Mouse (Mus musculus) 416B (cell line): ENCODE measurements around the gene Notch3.
A peak's percentile ranks its signal among the peaks of the same experiment; 100 is the strongest.
"Not testable (repeated sequence)": the region's sequence is repeated elsewhere in the genome, so short reads cannot be mapped to it uniquely, and the experiment has no call there.

Experiments used
- DNase-seq: peaks from one replicate; pipeline ENCODE4 v3.0.0; 2011; ENCODE audit warnings: low read depth

Gene Notch3

DNA sequence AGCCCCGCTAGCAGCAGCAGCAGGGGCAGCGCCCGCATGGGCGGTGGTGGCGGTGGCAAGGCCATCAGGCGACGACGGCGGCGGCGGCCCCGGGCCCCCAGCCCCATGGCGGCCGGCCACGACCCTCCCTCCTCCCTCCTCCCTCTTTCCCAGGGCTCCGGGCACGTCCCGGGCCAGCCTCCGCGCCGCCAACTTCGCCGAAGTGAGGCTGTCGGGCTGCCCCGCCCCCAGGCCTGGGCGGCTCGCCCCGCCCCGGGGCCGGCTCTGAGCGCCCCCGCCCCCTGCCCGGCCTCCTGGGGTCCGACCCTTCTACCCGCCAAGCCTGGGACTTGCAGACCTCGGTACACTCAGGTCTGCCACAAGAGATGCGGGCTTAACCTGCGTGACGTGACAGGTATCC lies at the start of gene Notch3:
Notch3 (minus strand) TSS at position 166 of the 400 bp plus-strand sequence.
- DNase-seq: no peak

GRCm38 (mm10) chr17:32215587-32215986 lies 48.9 kb upstream of the Notch3 start:
- DNase-seq: peak; percentile 38

- DNase-seq: not testable (repeated sequence)
These were observed 44.9 kb upstream of the Notch3 start for GRCm38 (mm10) chr17:32211554-32211953.

DNA sequence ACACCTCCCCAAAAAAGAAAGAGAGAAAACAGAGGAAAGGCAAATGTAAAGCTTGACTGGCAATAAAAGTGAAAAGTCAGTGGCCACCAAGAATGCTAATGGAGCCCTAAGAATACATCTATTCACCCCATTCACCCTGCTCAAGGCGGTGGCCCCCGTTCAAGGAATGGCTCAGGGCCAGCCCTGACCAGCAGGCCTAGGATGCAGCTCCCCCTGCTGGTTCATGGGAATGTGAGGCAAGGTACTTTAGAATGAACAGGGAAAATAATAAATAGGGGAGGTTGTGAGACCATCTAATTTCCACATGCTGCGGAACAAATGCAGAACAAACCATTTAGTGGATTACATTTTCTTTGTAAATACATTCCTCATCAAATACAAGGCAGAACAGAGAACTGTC lies 43.1 kb upstream of the Notch3 start:
- peak; percentile 52 for DNase-seq

DNA sequence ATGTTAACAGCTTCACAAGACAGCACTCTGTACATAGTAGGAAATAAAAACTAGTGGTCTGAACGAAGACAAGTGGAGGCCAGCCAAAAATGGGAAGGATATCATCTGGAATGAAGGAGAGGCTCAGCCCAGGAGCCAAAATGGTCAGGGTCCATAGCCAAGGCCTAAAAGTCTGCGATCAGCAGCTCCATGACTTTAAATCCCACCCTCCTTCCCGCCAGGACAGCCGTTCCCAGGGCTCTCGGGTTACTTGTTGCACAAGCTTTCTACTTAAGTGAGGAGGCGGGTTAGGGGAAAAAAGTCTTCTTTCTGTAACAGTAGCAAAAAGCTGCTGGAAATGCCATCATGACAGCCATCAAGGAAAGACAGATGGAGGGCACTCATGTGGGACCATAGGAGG lies 42.5 kb upstream of the Notch3 start:
- no peak for DNase-seq

GRCm38 (mm10) chr17:32207586-32208245 lies 41.1 kb upstream of the Notch3 start:
- no peak for DNase-seq

DNA sequence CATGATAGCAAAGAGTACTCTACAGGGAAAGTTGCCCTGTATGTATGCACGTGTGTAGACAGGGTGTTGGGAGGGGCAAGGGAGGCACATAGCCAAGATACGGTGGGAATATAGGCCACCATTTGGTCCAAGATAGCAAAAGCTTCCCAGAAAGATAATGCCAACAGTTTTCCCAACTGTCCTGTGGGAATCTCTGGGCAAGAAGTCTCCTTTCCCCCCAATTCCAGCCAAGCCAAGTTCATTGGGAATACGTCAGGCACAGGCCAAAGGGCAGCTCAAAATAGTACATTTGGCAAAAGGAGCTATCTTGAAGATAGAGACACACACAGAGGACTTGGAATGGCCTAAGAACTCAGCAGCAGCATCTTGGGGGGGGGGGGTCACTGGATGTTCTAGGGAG lies 38.7 kb upstream of the Notch3 start:
- no peak for DNase-seq

DNA sequence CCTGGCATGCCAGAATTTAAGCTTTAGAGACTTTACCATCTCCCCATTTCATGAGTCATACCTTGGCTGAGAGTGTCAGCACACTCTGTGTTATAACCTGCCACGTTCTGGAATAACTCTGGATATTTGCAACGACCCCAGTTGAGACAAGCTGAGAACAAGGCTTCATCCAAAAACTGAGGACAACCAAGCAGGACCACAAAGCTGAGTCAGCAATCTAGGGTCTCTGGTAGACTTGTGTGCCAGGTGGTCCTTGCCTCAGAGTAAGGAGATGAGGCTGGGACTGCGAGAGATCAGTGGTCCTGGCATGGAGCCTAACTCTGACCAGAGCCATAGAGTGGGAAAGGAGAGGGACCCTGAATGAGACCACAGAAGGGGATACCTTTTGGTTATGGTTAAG lies 36.3 kb upstream of the Notch3 start:
- no peak for DNase-seq

DNA sequence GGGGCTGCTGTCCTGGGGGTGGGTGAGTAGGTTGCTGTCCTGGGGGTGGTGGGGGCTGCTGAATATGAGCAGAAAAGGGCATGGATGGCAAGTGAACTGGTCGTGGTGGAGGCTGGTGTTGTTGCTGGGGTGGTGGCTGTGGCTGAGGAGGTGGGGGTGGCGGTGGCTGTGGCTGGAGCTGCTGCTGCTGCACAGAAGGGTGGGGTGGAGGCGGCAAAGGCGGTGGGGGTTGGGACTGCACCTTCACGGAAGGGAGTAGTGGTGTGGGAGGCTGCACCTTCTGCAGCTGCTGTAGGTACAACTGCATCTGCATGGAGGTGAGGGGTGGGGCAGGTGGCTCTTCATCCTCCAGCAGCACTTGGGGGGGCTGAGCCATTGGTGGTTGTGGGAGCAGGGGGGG lies 34.4 kb upstream of the Notch3 start:
- DNase-seq: no peak

DNA sequence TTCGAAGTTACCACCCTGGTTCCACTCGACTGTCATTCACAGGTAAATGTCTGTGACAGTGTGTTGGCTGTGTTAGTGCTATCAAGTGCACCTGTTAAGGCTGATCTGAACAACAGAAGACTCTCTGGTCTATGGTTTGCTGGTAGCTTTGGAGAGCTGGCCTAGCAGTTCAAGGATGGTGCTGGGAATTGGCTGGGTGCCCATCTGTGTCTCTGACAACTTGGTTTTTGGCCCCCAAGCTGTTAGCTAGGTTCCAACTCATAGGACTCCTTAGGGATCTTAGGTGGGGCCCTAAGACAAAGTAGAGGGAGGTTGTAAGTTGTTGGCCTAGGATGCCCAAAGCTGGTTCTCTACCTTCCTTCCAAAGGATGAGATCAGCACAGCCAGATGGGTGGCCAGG lies 33.1 kb upstream of the Notch3 start:
- DNase-seq: no peak

GRCm38 (mm10) chr17:32197156-32197555 lies 30.5 kb upstream of the Notch3 start:
- DNase-seq: no peak

DNA sequence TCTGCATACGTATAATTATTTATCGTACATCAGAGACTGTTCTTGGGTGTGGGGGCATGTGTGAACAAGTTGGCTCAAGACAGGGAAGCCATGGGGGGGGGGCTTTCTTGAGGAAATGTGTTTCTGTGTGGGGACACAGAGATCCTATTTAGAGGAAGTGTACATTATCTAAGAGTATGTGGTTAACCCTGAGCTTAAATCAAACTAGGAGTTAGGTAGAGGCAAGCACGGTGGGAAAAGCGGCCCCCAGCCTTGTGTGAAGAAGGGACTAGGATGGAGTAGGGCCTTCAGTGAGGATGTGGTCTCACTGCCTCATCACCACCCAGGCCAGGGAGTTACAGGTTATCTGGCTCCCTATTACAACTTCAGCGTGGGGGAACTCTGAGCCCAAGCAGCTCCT lies 29.1 kb upstream of the Notch3 start:
- DNase-seq: no peak

DNA sequence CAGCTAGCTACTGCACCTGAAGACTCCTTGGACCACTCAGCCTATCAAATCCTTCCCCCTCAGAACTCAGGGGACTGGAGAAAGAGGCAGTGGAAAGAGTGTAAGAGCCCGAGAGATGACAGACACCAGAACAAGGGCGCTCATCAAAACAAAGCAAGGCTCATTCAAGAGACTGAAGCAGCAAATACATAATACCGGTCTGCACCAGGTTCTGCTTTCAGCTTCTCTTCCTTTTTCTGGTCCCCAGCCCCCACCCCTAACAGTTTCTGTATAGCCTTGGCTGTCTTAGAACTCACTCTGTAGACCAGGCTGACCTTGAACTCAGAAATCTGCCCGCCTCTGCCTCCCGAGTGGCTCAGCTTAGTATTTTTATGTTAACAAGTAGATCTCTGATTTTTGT lies 26.4 kb upstream of the Notch3 start:
- no peak for DNase-seq

GRCm38 (mm10) chr17:32189850-32190249 lies 23.2 kb upstream of the Notch3 start:
- no peak for DNase-seq

- DNase-seq: no peak
These were observed 22.4 kb upstream of the Notch3 start, which contains the start of gene Ephx3 for GRCm38 (mm10) chr17:32188863-32189636. Gene Ephx3 (minus strand): TSS chr17:32189549.

- peak; percentile 37 for DNase-seq
These were observed 16.4 kb upstream of the Notch3 start for GRCm38 (mm10) chr17:32183017-32183416.

DNA sequence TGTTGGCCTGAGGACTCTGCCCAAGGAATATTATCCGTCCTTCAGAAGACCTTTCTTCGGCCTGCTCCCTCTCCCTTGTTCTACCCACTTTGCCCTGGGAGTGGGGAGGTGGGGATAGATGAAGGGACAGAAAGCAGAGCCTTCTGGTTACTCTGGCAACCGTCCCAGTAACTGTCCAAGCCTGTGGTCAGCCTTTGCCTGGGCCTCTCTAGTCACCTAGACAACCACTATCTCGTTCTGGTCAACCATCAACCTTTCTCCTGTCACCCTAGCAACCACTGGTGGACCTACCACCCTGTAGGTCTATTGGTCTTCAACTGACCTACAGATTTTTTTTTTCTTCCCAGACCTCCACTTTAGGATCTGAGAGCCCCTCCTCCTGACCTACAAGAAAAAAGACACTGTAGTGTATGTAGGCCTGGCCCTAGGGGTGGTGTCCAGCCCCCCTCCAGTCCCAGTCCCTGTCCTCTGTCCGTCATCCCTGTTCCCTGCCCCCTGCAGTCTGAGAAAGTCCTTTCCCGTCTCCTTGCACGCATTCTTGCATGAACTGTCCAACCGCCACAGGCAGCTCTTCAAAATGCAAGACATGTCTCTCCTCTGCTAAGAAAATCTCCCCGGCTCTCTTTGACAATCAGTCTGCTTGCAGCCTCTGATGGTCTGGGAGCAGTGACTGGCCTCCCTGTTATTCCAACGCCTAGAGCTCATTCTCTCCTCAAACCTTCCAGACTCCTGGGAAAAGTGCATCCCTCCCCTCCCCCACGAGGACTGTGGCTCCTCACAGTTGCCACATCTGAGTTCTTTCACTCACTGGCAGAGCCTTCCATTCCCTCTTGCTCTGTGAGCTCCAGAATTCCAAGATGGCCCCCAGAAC lies 13.2 kb upstream of the Notch3 start:
- peak; percentile 46 for DNase-seq

- DNase-seq: no peak
These were observed 10.3 kb upstream of the Notch3 start for GRCm38 (mm10) chr17:32176919-32177318.

- DNase-seq: no peak
These were observed 6.5 kb upstream of the Notch3 start for GRCm38 (mm10) chr17:32173166-32173565.

DNA sequence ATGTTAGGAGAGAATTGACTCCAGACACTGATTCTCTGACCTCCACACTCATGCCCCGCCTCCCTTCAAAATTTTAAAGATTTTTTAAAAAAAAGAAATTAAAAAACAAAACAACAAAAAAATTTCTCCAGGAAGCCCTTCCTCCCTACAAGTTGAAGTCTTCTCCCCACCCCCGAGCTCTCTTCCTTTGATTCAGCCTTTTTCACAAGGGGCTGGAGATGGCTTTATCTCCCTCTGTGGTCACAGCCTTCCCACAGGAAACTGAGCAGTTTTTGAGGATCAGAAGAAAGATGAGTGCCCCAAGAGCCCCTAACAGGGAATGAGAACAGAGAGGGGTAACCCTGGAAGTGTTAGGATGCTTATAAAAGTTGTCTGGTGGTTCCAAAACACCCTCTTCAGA lies 5.8 kb upstream of the Notch3 start:
- DNase-seq: no peak

GRCm38 (mm10) chr17:32169518-32170225 lies 3.0 kb upstream of the Notch3 start:
- DNase-seq: peak; percentile 94
